Mouse (Mus musculus) layer of hippocampus, adult 18-20 months (tissue): ENCODE measurements around the gene Btbd2. TPM values are rescaled to one million over a fixed set of nuclear protein-coding genes. Genes with fewer than 3 reads are reported as not detected.

Experiments used
- DNase-seq, 2 experiments: peaks; one replicate each; pipeline ENCODE4 v3.0.0; 2022; ENCODE audit warnings: low spot score in 2 of 2
- long read RNA-seq: library from polyadenylated mRNA; stranded (forward); transcript quantifications from one replicate; pipeline ENCODE4 v2.0.0, GENCODE M21; 2021
- total RNA-seq, 2 experiments: library from RNA; stranded (reverse); gene quantifications; 2 replicates each; pipeline ENCODE4 v1.2.3; 2021

The Btbd2 gene
- 100 to 1,000 TPM; 110 to 114 TPM for total RNA-seq
- long read RNA-seq, transcript Btbd2-202 (9 exons, 2,449 nt) = major isoform, 214 of 299 reads
- long read RNA-seq, partial matches to known transcripts = 5 of 299 reads
- long read RNA-seq, other reads (novel, unspliced or antisense) = 80 of 299 reads

DNA sequence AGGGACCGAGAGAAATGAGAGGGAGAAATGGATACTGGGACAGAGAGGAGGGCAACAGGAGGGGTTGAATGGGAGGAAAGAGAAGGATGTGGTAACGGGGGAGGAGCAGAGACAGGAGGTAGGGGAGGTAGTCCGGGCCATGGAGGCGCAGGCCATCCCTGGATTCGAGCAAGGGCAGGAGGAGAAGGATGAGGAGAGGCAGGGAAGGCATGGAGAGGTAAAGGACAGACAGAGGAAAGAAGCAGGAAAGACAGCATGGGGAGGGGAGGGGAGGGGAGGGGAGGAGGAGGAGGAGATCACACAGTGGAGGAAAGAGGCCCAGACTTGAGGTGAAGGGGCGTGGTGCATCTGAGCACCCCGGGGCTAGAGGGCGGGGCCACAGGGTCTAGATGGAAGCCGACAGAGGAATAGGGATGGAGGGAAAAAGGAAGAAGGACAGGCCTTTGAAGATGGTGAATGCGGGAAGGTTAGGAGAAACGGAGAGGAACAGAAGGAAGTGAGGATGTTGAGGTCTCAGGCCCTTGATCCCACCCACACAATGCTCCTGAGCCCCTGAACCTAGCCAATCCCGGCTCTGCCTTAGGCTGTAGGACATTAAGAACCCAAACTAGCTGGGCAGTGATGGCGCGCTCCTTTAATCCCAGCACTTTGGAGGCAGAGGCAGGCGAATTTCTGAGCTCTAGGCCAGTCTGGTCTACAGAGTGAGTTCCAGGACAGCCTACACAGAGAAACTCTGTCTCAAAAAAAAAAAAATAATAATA is at the start of gene Btbd2:
Btbd2 (minus strand) TSS at position 209 of the 761 bp plus-strand sequence.
- no peak for DNase-seq

- no peak for DNase-seq
Observed at GRCm38 (mm10) chr10:80705479-80705878, 48.6 kb upstream of the Btbd2 start.

DNA sequence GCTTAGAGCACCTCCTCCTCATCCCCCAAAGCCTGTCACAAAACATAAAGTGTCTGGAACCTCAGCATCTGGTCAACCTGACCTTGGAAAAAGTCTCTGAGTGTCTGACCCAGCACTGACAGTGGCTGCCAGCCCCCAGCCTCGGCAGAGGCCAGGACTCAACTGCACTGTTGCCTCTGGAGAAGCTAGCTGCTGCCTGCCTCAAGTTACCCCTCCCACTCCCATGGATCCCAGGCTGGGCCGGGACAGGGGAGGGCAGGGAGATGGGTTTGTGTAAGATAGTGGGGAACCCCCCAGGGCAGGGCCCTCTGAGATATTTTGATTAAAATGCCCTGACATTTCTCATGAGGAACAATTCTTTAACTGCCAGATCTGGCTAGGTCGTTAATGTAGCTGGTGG is 48.2 kb upstream of the Btbd2 start:
- DNase-seq = no peak

GRCm38 (mm10) chr10:80704418-80704817 is 47.5 kb upstream of the Btbd2 start:
- no peak for DNase-seq

DNA sequence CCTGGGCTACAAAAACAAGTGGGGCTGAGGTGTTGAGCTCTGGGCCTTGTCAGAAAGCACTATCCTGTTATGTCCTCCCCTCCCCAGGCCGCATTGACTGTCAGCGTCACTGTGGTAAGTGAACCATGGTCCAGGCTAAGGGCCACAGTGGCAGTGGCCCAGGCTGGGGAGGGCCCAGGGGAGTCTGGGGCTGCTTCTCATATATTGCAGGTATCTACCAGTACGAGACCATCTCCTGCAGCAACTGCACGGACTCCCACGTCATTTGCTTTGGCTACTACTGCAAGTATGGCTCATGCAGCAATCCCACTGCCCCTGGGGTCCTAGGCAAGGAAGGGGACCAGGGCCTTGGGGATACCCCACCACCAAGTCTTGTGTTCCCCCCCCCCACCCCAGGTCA is 46.8 kb upstream of the Btbd2 start:
- no peak for DNase-seq

DNA sequence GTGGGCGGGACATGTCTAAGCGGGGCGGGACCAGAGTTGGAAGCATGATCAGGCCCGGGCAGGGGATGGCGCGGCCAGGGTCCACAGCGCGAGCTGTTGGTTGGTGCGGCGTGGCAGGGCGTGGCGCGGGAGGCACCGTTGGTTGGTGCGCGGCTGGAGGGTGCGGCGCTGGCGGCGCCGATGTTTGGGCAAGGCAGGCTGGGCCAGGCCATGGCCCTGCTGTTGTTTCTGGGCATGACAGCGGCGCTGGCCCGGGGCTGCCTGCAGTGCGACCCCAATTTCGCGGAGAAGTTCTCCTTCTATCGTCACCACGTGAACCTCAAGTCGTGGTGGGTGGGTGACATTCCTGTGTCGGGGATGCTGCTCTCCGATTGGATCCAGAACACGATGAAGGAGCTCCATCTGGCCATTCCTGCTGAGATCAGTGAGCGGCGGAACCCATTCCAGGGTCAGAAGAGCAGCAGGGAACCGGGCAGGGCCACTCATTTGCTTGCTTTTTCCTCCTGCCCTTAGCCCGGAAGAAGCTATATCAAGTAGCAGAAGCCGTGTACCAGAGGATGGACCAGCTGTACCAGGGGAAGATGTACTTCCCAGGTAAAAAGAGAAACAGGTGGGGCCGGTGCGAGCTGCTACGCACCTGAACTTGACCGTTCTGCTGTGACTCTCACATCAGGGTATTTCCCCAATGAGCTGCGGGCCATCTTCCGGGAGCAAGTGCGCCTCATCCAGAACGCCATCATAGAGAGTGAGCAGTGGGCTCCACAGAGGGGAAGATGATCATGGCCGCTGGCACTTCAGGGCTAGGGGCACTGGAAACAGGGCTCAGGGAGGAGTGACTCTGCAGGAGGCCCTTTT is 45.9 kb upstream of the Btbd2 start:
- DNase-seq = peak; percentile 95 to 96

GRCm38 (mm10) chr10:80701721-80702535 is 45.1 kb upstream of the Btbd2 start, which contains the start of the genes Mob3a and Izumo4:
Gene Mob3a (minus strand): TSS chr10:80701977.
Gene Izumo4 (plus strand): TSS chr10:80702184.
- DNase-seq = peak; percentile 99 to 100

DNA sequence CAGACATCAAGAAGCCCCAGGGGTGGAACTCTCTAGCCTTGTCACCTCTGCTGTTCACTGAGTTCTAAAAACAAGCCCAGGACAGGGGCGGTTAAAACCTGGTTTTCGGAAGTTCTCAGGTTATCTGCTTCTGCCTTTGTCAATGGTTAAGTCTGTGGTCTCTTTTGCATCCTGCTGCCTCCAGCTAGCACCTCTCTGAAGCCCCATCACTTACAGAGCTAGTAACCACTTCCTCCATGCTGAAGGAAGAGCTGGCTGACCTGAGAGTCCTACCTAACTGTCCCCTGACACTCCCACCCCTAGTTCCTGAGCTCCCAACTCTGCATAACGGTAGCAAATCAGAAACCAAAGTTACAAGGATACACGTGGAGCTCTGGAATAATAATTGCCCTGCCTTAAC is 43.9 kb upstream of the Btbd2 start:
- DNase-seq = no peak

DNA sequence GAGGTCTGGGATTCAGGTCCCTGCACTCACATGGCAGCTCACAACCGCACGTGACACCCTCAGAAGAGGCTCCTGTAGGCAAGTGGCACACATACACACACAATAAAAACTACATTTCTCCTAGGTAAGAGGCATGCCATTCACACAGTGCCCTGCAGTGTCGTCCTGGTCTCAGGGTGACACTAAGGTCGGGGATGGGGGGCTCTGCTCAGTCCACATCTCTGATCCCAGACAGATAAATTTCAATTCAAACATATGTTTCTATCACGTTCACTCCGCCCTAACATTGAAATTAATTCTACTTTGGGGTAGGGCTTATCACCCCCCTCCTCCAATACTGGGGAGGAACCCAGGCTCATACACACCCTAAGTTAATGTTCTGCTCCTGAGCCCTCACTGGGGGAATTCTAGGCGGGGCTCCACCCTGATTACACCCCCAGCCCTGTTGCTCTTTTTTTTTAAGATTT is 43.2 kb upstream of the Btbd2 start:
- DNase-seq = no peak

- DNase-seq = no peak
Observed at GRCm38 (mm10) chr10:80698605-80699004, 41.7 kb upstream of the Btbd2 start.

DNA sequence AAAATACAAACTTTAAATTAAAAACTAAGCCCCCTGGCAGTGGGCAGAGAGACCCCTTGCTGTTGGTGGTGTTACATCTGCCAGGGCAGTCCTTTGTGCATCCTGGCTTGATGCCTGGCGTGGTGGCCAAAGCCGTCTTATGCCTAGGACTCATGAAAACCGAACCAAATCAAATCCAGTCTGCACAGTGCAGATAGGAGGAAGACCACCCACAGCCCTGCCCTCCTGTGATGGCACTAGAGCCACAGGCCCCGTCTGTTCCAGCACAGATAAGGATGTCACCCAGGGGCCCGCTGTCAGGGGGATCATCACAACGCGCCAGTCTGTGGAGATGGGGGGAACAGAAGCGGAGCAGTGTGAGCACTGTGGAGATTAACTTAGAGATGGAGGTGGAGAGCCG is 40.9 kb upstream of the Btbd2 start:
- DNase-seq = no peak

GRCm38 (mm10) chr10:80697393-80697787 is 40.5 kb upstream of the Btbd2 start:
- no peak for DNase-seq

- no peak for DNase-seq
Observed at GRCm38 (mm10) chr10:80696502-80697392, 39.9 kb upstream of the Btbd2 start.

- DNase-seq = no peak
Observed at GRCm38 (mm10) chr10:80695801-80696501, 39.1 kb upstream of the Btbd2 start.

- DNase-seq = no peak
Observed at GRCm38 (mm10) chr10:80695186-80695585, 38.3 kb upstream of the Btbd2 start.

- DNase-seq = no peak
Observed at GRCm38 (mm10) chr10:80694159-80694938, 37.5 kb upstream of the Btbd2 start.

GRCm38 (mm10) chr10:80693401-80694045 is 36.7 kb upstream of the Btbd2 start:
- DNase-seq = no peak
